Mouse (Mus musculus): ENCODE results near the gene D10Jhu81e.

- TF ChIP-seq POLR2A (IDR thresholded peaks at IDR 0.05; ENCODE audit: insufficient read length, low read depth) = no peak
- no peak for TF ChIP-seq USF1 (IDR thresholded peaks at IDR 0.05; ENCODE audit: low read depth)
- TF ChIP-seq REST (IDR thresholded peaks at IDR 0.05; ENCODE audit: insufficient read depth, insufficient read length) = no peak
- no peak for TF ChIP-seq POLR2AphosphoS2 (IDR thresholded peaks at IDR 0.05; ENCODE audit: insufficient read length, low read depth)
- no peak for TF ChIP-seq CEBPB (IDR thresholded peaks at IDR 0.05; ENCODE audit: insufficient read depth, poor library complexity, severe bottlenecking)
Observed at GRCm38 (mm10) chr10:78156926-78157325, 12.7 kb downstream of the D10Jhu81e start.
